Mouse (Mus musculus): ENCODE results near the gene Adgrl1.

Gene Adgrl1

DNA sequence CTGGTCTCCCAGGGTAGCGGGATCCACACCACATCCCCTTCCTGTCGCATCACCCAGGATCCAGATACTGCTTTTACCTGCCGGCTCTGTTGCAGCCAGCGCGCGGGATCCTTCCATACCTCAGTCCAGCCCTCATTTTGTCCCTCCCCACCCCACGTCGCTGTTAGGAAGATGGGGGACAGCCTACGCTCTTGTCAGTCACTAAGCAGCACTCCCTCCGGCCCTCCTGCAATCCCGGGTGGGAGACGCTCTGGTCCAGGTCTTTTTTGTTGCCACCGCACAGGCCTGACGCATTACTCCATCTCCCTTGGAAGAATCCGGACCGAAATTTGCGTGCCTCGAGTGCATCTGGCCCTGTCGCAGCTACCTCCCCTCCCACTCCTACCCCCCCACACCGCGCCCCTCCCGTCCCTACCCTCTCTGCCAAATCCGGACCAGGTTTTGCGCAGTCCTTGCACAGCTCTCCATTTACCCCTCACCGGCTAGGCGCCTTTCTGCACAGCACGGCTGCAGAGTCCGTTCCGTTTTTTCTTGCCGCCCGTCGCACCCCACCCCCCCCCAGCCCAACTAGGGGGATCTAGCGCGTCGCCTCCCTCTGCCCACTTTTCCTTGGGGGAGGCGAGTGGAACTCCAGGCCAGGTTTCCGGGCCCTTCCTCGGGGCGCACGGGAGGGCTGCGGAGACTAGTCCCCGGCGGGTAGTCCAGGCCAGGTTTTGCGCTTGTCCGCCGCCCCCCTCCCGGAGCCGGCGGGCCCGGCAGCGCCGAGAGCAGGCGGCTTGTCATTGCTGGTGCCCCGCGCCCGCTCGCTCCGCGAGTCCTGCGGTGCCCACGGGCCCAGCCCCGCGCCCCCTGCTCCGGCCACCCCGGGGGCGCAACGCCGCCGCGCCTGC is at the start of gene Adgrl1:
Gene Adgrl1 (plus strand): TSS at position 743 of the 890 bp plus-strand sequence.
- peak; percentile 62 to 79 for DNase-seq (ENCODE audit: low read depth in 2 of 2, low spot score in 2 of 2)

GRCm38 (mm10) chr8:83852329-83852728 is 47.6 kb upstream of the Adgrl1 start:
- DNase-seq (ENCODE audit: low read depth in 2 of 2, low spot score in 2 of 2): no peak

GRCm38 (mm10) chr8:83853323-83854050 is 46.4 kb upstream of the Adgrl1 start:
- DNase-seq (ENCODE audit: low read depth in 2 of 2, low spot score in 2 of 2): no peak

- no peak for DNase-seq (ENCODE audit: low read depth in 2 of 2, low spot score in 2 of 2)
These were observed 43.3 kb upstream of the Adgrl1 start for GRCm38 (mm10) chr8:83856486-83857065.

- DNase-seq (ENCODE audit: low read depth in 2 of 2, low spot score in 2 of 2): no peak
These were observed 37.3 kb upstream of the Adgrl1 start for GRCm38 (mm10) chr8:83862439-83863268.

DNA sequence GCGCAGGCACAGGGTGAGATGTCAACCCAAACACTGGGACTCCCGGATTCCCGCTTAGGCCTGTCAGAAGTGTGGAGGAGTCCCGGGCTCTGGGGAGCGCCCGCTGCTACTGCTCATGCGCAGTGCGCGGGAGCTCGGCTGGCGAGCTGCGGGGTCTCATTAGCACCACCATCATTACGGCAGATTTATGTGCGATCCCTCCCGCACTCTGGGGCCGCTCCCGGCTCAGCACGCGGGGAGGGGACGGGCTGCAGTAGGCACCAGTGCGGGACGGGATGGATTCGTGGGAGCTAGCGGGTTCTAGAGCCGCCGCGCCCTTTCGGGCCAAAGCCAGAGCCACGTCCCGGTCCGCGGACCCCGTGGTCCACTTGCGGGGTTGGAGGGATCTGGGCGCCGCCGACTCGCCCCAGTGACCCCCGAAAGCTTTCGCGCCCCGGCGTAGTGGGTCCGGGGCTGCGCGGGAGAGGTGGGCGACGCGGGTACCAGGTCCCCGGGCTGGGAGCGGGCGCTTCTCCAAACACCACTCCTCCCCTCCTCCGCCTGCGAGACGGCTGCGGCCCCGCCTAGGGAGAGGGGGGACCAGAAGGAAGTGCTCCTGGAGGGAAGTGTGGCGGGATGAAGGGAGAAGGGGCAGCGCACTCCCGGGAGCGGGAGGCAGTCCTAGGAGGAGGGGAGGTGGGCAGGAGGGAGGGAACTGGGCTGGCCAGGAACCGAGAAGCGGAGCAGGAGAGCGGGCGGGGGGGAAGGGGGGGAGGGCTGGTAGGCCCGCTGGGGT is 24.8 kb upstream of the Adgrl1 start:
- no peak for DNase-seq (ENCODE audit: low read depth in 2 of 2, low spot score in 2 of 2)

DNA sequence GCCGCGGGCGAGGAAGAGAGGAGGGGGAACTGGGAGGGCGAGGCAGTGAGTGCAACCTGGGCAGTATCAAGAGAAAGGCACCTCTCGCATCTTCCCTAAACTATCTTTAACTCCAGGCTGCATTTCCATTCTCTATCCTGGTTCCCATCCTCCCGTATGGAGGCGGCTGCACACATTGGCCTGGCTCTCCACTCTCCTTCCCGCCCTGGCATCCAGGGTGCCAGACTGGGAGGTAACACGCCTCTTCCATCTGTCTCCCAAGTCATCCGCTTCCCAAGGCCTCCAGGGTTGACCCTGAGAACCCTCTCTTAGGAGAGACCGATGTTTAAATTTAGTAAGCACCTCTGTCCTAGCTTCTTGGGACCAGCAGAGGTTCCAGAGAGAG is 24.3 kb upstream of the Adgrl1 start:
- no peak for DNase-seq (ENCODE audit: low read depth in 2 of 2, low spot score in 2 of 2)

DNA sequence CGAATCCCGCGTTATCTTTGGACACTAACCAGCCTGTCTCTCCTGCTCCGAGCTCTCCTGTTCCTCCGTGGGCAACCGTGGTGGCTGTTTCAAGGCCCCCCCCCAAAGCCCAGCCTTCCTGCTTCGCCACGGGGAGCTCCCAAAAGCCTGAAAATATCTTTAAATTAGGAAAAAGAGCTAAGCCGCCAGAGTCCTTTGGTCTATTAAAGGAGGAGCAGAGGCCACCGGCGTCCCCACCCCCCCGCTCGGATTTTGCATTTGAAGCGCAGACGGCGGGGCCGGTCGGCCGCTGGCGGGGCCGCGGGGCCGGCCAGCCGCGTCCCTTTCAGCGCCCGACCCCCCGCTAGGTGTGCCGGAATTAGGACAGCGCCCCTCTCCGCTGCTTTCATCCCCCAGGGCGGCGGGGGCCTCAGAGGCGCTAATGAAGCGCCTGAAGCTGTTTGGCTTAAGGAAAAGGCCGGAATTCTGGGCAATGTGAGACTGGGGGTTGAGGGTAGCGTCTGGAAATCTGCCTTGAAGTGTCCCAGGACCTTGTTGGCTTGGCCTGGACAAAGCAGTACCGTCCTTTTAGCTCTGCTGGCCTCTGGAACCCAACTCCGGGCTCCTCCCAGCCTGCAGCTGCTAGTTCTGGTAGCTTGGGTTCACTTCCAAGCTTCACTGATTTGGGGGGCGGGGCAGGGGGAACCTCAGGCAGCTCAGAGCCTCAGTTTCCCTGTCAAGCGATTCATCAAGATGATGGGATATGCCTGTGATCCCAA is 23.6 kb upstream of the Adgrl1 start:
- DNase-seq (ENCODE audit: low read depth in 2 of 2, low spot score in 2 of 2): no peak

- DNase-seq (ENCODE audit: low read depth in 2 of 2, low spot score in 2 of 2): no peak
These were observed 23.1 kb upstream of the Adgrl1 start for GRCm38 (mm10) chr8:83876838-83877223.

GRCm38 (mm10) chr8:83888409-83888808 is 11.5 kb upstream of the Adgrl1 start:
- DNase-seq (ENCODE audit: low read depth in 2 of 2, low spot score in 2 of 2): no peak

- DNase-seq (ENCODE audit: low read depth in 2 of 2, low spot score in 2 of 2): no peak
These were observed 7.8 kb upstream of the Adgrl1 start for GRCm38 (mm10) chr8:83892061-83892460.

DNA sequence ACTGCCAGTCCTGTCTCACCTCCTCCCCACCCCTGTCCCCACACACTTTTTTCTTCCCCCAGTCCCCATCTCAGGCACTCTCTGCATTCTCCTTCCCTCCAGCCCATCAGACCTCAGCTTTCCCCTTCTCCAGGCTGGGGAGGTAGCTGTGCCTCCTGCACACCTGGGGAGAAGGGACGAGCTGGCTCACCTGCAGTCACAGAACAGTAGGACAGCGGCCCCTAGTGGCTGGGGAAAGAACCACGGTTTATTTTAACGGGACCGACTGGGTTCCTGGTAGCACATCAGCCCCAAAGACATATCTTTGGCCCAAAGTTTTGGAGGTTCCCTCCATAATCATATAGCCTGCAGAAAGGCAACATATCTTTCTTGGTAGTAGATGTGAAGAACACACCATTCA is 6.0 kb upstream of the Adgrl1 start:
- DNase-seq (ENCODE audit: low read depth in 2 of 2, low spot score in 2 of 2): peak; percentile 79 to 87

GRCm38 (mm10) chr8:83895894-83896293 is 4.0 kb upstream of the Adgrl1 start:
- peak; percentile 41 to 54 for DNase-seq (ENCODE audit: low read depth in 2 of 2, low spot score in 2 of 2)

DNA sequence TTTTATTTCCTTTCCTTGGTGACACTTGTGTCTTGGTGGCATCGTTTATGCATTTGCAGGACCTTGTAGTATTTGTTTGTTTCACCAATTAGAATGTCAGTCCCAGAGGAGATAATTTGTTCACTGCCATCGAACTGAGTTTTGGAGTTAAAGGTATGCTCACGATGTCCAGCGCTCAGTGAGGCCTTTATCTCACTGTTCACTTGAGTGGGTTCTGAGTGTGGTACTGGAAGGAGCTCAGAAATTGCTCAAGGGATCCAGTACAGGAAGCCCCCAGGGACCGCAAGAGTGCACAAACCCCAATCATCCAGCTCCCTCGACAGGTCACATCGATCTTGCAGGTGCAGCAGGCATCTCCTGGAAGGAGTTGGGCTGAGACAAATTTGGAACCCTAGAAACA is 3.4 kb upstream of the Adgrl1 start:
- no peak for DNase-seq (ENCODE audit: low read depth in 2 of 2, low spot score in 2 of 2)

GRCm38 (mm10) chr8:83897211-83897610 is 2.7 kb upstream of the Adgrl1 start:
- no peak for DNase-seq (ENCODE audit: low read depth in 2 of 2, low spot score in 2 of 2)

DNA sequence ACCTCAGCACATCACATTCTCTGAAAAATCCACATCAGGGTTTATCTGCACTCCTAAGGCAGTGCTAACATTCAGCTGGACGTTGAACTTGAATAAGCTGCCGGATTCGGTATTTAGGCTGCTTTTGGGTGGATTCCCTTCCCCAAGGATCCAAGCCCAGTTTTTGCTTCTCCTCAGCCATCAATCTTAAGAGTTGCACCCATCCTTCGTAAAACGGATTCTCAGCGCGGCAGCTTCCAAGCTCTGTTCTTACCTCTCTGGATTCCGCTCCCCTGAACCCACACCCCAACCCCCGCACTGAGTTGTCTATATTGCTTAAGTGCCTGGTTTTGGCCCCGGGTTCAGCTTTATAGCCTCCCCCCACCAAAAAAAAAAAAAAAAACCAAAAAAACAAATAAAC is 1.4 kb upstream of the Adgrl1 start:
- no peak for DNase-seq (ENCODE audit: low read depth in 2 of 2, low spot score in 2 of 2)

GRCm38 (mm10) chr8:83898985-83899362 is 931 bp upstream of the Adgrl1 start:
- peak in 1 of 2 experiments; percentile 26 for DNase-seq (ENCODE audit: low read depth in 2 of 2, low spot score in 2 of 2)

DNA sequence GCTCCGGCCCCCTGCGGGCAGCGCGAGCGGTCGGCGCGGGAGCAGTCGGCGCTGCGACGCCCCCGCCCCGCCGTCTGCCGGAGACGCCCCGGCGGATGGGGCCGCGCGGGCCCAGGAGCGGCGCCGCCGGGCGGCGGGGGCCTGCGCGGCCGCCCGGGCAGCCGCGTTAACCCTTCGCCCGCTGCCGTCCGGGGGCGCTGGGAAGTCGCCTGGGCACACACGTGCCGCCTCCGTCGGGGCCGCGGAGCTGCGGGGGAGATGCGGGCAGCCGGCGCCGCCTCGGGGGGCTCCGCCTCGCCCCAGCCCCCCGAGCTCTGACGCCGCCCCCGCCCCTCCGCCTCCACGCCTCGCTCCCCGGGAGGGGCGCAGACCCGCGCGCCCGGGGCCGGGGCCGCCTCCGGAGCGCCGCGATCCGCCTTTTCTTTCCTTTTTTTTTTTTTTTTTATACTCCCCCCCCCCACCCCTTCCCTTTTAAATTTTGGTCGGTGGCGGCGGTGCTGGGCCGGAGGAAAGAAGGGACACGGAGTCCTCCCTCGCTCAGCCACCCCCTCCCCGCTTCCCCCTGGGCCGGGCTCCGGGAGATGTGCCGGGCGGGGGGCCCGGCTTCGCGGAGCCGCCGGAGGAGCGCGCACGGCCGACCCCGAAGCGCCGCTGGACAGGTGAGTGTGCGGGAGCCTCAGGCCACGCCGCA is 506 bp downstream of the Adgrl1 start:
- DNase-seq (ENCODE audit: low read depth in 2 of 2, low spot score in 2 of 2): no peak

DNA sequence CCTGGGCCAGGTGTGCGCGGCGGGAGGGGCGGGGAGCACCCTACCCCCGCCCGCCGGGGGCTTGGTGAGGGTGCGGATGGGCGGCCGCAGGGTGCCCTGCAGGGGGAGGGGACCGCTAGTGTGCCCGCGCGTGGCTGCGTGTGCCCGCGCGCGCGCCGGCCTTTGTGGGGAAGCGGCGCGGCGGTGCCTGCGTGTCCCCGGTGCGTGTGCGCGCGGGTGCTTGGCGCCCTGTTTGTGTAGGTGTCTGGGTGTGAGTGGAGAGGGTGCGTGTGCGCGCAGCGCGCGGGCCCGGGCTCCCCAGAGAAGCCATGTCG is 1.0 kb downstream of the Adgrl1 start:
- peak in 1 of 2 experiments; percentile 34 for DNase-seq (ENCODE audit: low read depth in 2 of 2, low spot score in 2 of 2)
